ENCODE assay signal across 9 mouse cellular contexts in genomic region chr2:38346881-38347764, GRCm38 (mm10). TPM values are rescaled to one million over a fixed set of nuclear protein-coding genes. Genes with fewer than 3 reads are reported as not detected.
DNase-seq lines count a peak whose midpoint lies in the region; ATAC-seq and TF ChIP-seq lines count a peak whose summit lies in the region.
"Had no signal": no experiment of that assay in that cellular context is flagged by ENCODE, and none has a peak within 500 bp of the region (broad histone marks: within the 10 kb centered on the region; RNA-seq: fewer than 3 reads in every experiment).

No protein-coding gene starts in this region.

- 4% methylated on average over 15 of the region's 15 CpGs for WGBS in heart, postnatal 0 days
- WGBS in heart, adult 2 months: 6% methylated on average over 15 of the region's 15 CpGs
- WGBS in embryonic facial prominence, embryonic 13.5 days: under 1% methylated on average over 15 of the region's 15 CpGs
- 1% methylated on average over 15 of the region's 15 CpGs for WGBS in limb, embryonic 10.5 days
- 6% methylated on average over 15 of the region's 15 CpGs for WGBS in thymus, adult 2 months

- no peak overlapping the region for H3K4me2 ChIP-seq in heart, postnatal 0 days (ENCODE audit: low read depth, low read length)
- peak overlapping the region; percentile 49; the same call in 1 of the 2 replicates for H3K4me2 ChIP-seq in embryonic facial prominence, embryonic 13.5 days

- peaks cover 19% of the 10 kb centered on the region for H3K4me1 ChIP-seq in heart, postnatal 0 days (ENCODE audit: control insufficient read depth, insufficient read depth)
- no peaks in the 10 kb centered on the region for H3K4me1 ChIP-seq in heart, adult 2 months (ENCODE audit: control insufficient read depth, insufficient read depth, low read length)
- H3K4me1 ChIP-seq in embryonic facial prominence, embryonic 13.5 days: peaks cover 33% of the 10 kb centered on the region
- H3K4me1 ChIP-seq in limb, embryonic 10.5 days: peaks cover 82% of the 10 kb centered on the region
- peaks cover 25% of the 10 kb centered on the region for H3K4me1 ChIP-seq in thymus, adult 2 months (replicated peaks; ENCODE audit: control insufficient read depth, insufficient read depth, low read length)

- no peaks in the 10 kb centered on the region for H3K9me3 ChIP-seq in heart, postnatal 0 days (replicated peaks; ENCODE audit: control insufficient read depth, low read length)
- H3K9me3 ChIP-seq in embryonic facial prominence, embryonic 13.5 days: no peaks in the 10 kb centered on the region
- H3K9me3 ChIP-seq in limb, embryonic 10.5 days (replicated peaks): no peaks in the 10 kb centered on the region

- no peak overlapping the region for H3K9ac ChIP-seq in heart, postnatal 0 days (replicated peaks; ENCODE audit: low read depth, low read length)
- no peak overlapping the region for H3K9ac ChIP-seq in heart, adult 2 months (ENCODE audit: low read depth, low read length)
- H3K9ac ChIP-seq in embryonic facial prominence, embryonic 13.5 days: no peak overlapping the region

- ATAC-seq in heart, postnatal 0 days (ENCODE audit: insufficient read depth, low read depth): no peak
- no peak for ATAC-seq in embryonic facial prominence, embryonic 13.5 days (ENCODE audit: insufficient number of reproducible peaks, insufficient read depth, low FRiP score, low TSS enrichment, low read depth)
- ATAC-seq in frontal cortex, adult (ENCODE audit: low TSS enrichment): no peak

- H3K36me3 ChIP-seq in heart, postnatal 0 days (replicated peaks; ENCODE audit: control insufficient read depth, insufficient read depth, low read length): no peaks in the 10 kb centered on the region
- no peaks in the 10 kb centered on the region for H3K36me3 ChIP-seq in heart, adult 2 months (ENCODE audit: control insufficient read depth, insufficient read depth, low read length)
- no peaks in the 10 kb centered on the region for H3K36me3 ChIP-seq in embryonic facial prominence, embryonic 13.5 days
- H3K36me3 ChIP-seq in limb, embryonic 10.5 days: no peaks in the 10 kb centered on the region
- no peaks in the 10 kb centered on the region for H3K36me3 ChIP-seq in thymus, adult 2 months (ENCODE audit: control insufficient read depth, insufficient read depth, low read length)

- peaks cover 100% of the 10 kb centered on the region for H3K27me3 ChIP-seq in heart, postnatal 0 days (ENCODE audit: control insufficient read depth, insufficient read depth, low read length)
- peaks cover 34% of the 10 kb centered on the region for H3K27me3 ChIP-seq in heart, adult 2 months (ENCODE audit: control insufficient read depth, insufficient read depth, low read length)
- H3K27me3 ChIP-seq in embryonic facial prominence, embryonic 13.5 days: peaks cover 100% of the 10 kb centered on the region
- peaks cover 100% of the 10 kb centered on the region for H3K27me3 ChIP-seq in limb, embryonic 10.5 days (ENCODE audit: low read depth, poor library complexity, severe bottlenecking)
- peaks cover 47% of the 10 kb centered on the region for H3K27me3 ChIP-seq in thymus, adult 2 months (ENCODE audit: control insufficient read depth, insufficient read depth, low read length)

- H3K4me3 ChIP-seq in heart, postnatal 0 days (ENCODE audit: low read depth, low read length): peak overlapping the region; percentile 29
- H3K4me3 ChIP-seq in heart, adult 2 months: no peak overlapping the region
- peak overlapping the region; percentile 30; the same call in 1 of the 2 replicates for H3K4me3 ChIP-seq in embryonic facial prominence, embryonic 13.5 days
- H3K4me3 ChIP-seq in limb, embryonic 10.5 days: peak overlapping the region; percentile 69
- H3K4me3 ChIP-seq in thymus, adult 2 months (ENCODE audit: control insufficient read depth, insufficient read depth, low read length): no peak overlapping the region

- no peak overlapping the region for H3K27ac ChIP-seq in heart, postnatal 0 days (ENCODE audit: low read depth)
- no peak overlapping the region for H3K27ac ChIP-seq in heart, adult 2 months
- no peak overlapping the region for H3K27ac ChIP-seq in embryonic facial prominence, embryonic 13.5 days
- peak overlapping the region; percentile 96 for H3K27ac ChIP-seq in limb, embryonic 10.5 days
- no peak overlapping the region for H3K27ac ChIP-seq in thymus, adult 2 months (ENCODE audit: control insufficient read depth, insufficient read depth, low read length)

- no peak for TF ChIP-seq EP300 in heart, postnatal 0 days (IDR thresholded peaks at IDR 0.05; ENCODE audit: low read depth)
- no peak for TF ChIP-seq EP300 in heart, adult 2 months (IDR thresholded peaks at IDR 0.05; ENCODE audit: insufficient read depth, low read depth, low read length)

- no peaks in the 10 kb centered on the region for H3K79me2 ChIP-seq in heart, adult 2 months (replicated peaks; ENCODE audit: control insufficient read depth, insufficient read depth, low read length)

- TF ChIP-seq CTCF in heart, postnatal 0 days (IDR thresholded peaks at IDR 0.05; ENCODE audit: low read depth): no peak
- no peak for TF ChIP-seq CTCF in heart, adult 2 months (IDR thresholded peaks at IDR 0.05)
- no peak for TF ChIP-seq CTCF in thymus, adult 2 months (IDR thresholded peaks at IDR 0.05; ENCODE audit: borderline replicate concordance, control insufficient read depth, extremely low read depth, insufficient read depth, low read length, poor library complexity)

- no peak for TF ChIP-seq POLR2A in heart, adult 2 months (IDR thresholded peaks at IDR 0.05; ENCODE audit: insufficient read depth, low read depth, low read length)
- no peak for TF ChIP-seq POLR2A in thymus, adult 2 months (IDR thresholded peaks at IDR 0.05; ENCODE audit: control insufficient read depth, extremely low read depth, insufficient read depth, low read length, poor library complexity)

- intact Hi-C loops in heart, adult 2 months (cut with DNase I): no loop called here

- no peak for DNase-seq in heart, postnatal 0 days (ENCODE audit: low spot score)
- DNase-seq in heart, adult 2 months: no peak
- DNase-seq in limb, embryonic 10.5 days (ENCODE audit: low spot score): peak; percentile 65
- peak; percentile 59 for DNase-seq in neural tube, embryonic 10.5 days (ENCODE audit: extremely low spot score, low spot score)
- no peak for DNase-seq in thymus, adult 2 months
- no peak for DNase-seq in layer of hippocampus, adult 8-10 months (ENCODE audit: low spot score in 2 of 2)
- DNase-seq: kidney, adult 11 months had no signal

RNA-seq across cellular contexts. Expression of gene Lhx2, which starts 8.0 kb away (rescaled TPM):
- total RNA-seq in heart, postnatal 0 days (2014; rRNA removed; ENCODE audit: low replicate concordance): not detected in 2 replicates
- 0.04 TPM in 1 of 2 replicates, not detected in the other for polyA plus RNA-seq in heart, postnatal 0 days (2015; fragmentation: Nextera tagmentation; extraction: Ambion mirVana)
- total RNA-seq in heart, adult 2 months (2021): not detected
- 0.06 TPM in 1 of 2 replicates, not detected in the other for polyA plus RNA-seq in heart, adult 2 months (2012; rRNA removed)
- polyA plus RNA-seq in embryonic facial prominence, embryonic 13.5 days (2015; fragmentation: Nextera tagmentation; extraction: Ambion mirVana): 10.0 and 17.8 TPM in 2 replicates
- polyA plus RNA-seq in limb, embryonic 10.5 days (2016; fragmentation: Nextera tagmentation; extraction: Ambion mirVana): 33.7 and 48.4 TPM in 2 replicates
- polyA plus RNA-seq in thymus, adult 2 months (2012; rRNA removed): 2.5 and 4.7 TPM in 2 replicates
- 10 to 100 TPM; 67.2 to 84.6 (median 74.4) TPM for total RNA-seq in layer of hippocampus, adult 8-10 months (2022)

RNA-seq across cellular contexts. Expression of gene Dennd1a, which starts 59.9 kb away (rescaled TPM):
- 15.8 and 23.7 TPM in 2 replicates for total RNA-seq in heart, postnatal 0 days (2014; rRNA removed; ENCODE audit: low replicate concordance)
- 5.7 and 5.8 TPM in 2 replicates for polyA plus RNA-seq in heart, postnatal 0 days (2015; fragmentation: Nextera tagmentation; extraction: Ambion mirVana)
- total RNA-seq in heart, adult 2 months (2021): 10 to 100 TPM; 22.0 to 26.8 TPM
- 17.0 and 17.6 TPM in 2 replicates for polyA plus RNA-seq in heart, adult 2 months (2012; rRNA removed)
- polyA plus RNA-seq in embryonic facial prominence, embryonic 13.5 days (2015; fragmentation: Nextera tagmentation; extraction: Ambion mirVana): 15.5 and 16.7 TPM in 2 replicates
- polyA plus RNA-seq in limb, embryonic 10.5 days (2016; fragmentation: Nextera tagmentation; extraction: Ambion mirVana): 18.3 and 19.5 TPM in 2 replicates
- 35.9 and 39.6 TPM in 2 replicates for polyA plus RNA-seq in thymus, adult 2 months (2012; rRNA removed)
- total RNA-seq in layer of hippocampus, adult 8-10 months (2022): 10 to 100 TPM; 70.3 to 95.1 (median 85.8) TPM

Comparison
In these comparisons a context has a peak if more than half of its experiments do, and no peak if none do; other contexts are left out.
1. H3K4me3 ChIP-seq: peak in heart, postnatal 0 days (single experiment), embryonic facial prominence, embryonic 13.5 days (single experiment) and limb, embryonic 10.5 days (single experiment); none in heart, adult 2 months (single experiment) and thymus, adult 2 months (single experiment).
2. DNase-seq: peak in limb, embryonic 10.5 days (single experiment) and neural tube, embryonic 10.5 days (single experiment); none in heart, postnatal 0 days (single experiment), heart, adult 2 months (0 of 2), thymus, adult 2 months (single experiment) and layer of hippocampus, adult 8-10 months (0 of 2).